Mouse (Mus musculus): ENCODE measurements around the gene Ric3. TPM values are rescaled to one million over a fixed set of nuclear protein-coding genes. Genes with fewer than 3 reads are reported as not detected.
A peak's percentile ranks its signal among the peaks of the same experiment; 100 is the strongest.
"Not testable (repeated sequence)": the region's sequence is repeated elsewhere in the genome, so short reads cannot be mapped to it uniquely, and the experiment has no call there.

The Ric3 gene
- total and polyA plus RNA-seq, 3 experiments, result 0.57 to 1.9 (median 1.1) TPM

- TF ChIP-seq POLR2A (IDR thresholded peaks at IDR 0.05; ENCODE audit: insufficient read depth, low read depth, low read length) (no peak), EP300 (IDR thresholded peaks at IDR 0.05; ENCODE audit: insufficient read depth, low read depth, low read length) (no peak), CTCF (IDR thresholded peaks at IDR 0.05) (no peak)
- 66% methylated on average over 4 of the region's 4 CpGs for WGBS
- H3K27ac ChIP-seq, result no peak overlapping the region
- DNase-seq, result no peak
- H3K4me3 ChIP-seq, result no peak overlapping the region
- no peaks in the 10 kb centered on the region for H3K79me2 ChIP-seq (replicated peaks; ENCODE audit: control insufficient read depth, insufficient read depth, low read length)
- intact Hi-C loops (cut with DNase I), result loop anchor here (5.0 kb wide), 1 partner anchor 121 kb away; no protein-coding TSS in a partner anchor
- no peaks in the 10 kb centered on the region for H3K27me3 ChIP-seq (ENCODE audit: control insufficient read depth, insufficient read depth, low read length)
- no peaks in the 10 kb centered on the region for H3K4me1 ChIP-seq (ENCODE audit: control insufficient read depth, insufficient read depth, low read length)
- no peak overlapping the region for H3K9ac ChIP-seq (ENCODE audit: low read depth, low read length)
- H3K36me3 ChIP-seq (ENCODE audit: control insufficient read depth, insufficient read depth, low read length), result no peaks in the 10 kb centered on the region
These were observed 13.5 kb upstream of the Ric3 start for GRCm38 (mm10) chr7:109096618-109097017.

- Histone ChIP-seq H3K79me2 (replicated peaks; ENCODE audit: control insufficient read depth, insufficient read depth, low read length) (no peaks in the 10 kb centered on the region), H3K4me1 (ENCODE audit: control insufficient read depth, insufficient read depth, low read length) (no peaks in the 10 kb centered on the region), H3K36me3 (ENCODE audit: control insufficient read depth, insufficient read depth, low read length) (no peaks in the 10 kb centered on the region), H3K9ac (ENCODE audit: low read depth, low read length) (no peak overlapping the region), H3K4me3 (no peak overlapping the region), H3K27ac (no peak overlapping the region), H3K27me3 (ENCODE audit: control insufficient read depth, insufficient read depth, low read length) (no peaks in the 10 kb centered on the region)
- no CpG with 5 or more reads among the region's 7 CpGs for WGBS
- intact Hi-C loops (cut with DNase I), result no loop called here
- TF ChIP-seq CTCF (IDR thresholded peaks at IDR 0.05) (no peak), EP300 (IDR thresholded peaks at IDR 0.05; ENCODE audit: insufficient read depth, low read depth, low read length) (no peak), POLR2A (IDR thresholded peaks at IDR 0.05; ENCODE audit: insufficient read depth, low read depth, low read length) (no peak)
- no peak for DNase-seq
These were observed 11.2 kb upstream of the Ric3 start for GRCm38 (mm10) chr7:109094294-109094693.

DNA sequence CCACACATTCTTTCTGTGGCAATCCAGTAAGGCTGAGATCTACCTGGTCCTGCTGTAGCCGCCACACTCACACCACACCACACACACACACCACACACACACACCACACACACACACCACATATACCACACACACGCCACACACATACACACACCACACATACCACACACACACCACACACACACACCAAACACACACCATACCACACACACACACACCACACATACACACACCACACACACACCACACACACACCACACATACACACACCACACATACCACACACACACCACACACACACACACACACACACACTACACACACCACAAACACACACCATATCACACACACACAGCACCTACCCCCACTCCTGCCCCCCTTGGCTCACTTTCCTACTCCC, 8.2 kb upstream of the Ric3 start:
- H3K36me3 ChIP-seq (ENCODE audit: control insufficient read depth, insufficient read depth, low read length); H3K4me1 ChIP-seq (ENCODE audit: control insufficient read depth, insufficient read depth, low read length); H3K79me2 ChIP-seq (replicated peaks; ENCODE audit: control insufficient read depth, insufficient read depth, low read length); intact Hi-C loops (cut with DNase I); H3K4me3 ChIP-seq; H3K27ac ChIP-seq; H3K27me3 ChIP-seq (ENCODE audit: control insufficient read depth, insufficient read depth, low read length); DNase-seq; H3K9ac ChIP-seq (ENCODE audit: low read depth, low read length): not testable (repeated sequence)
- no CpG with 5 or more reads among the region's 2 CpGs for WGBS

GRCm38 (mm10) chr7:109086946-109087345, 3.8 kb upstream of the Ric3 start:
- DNase-seq, result no peak
- Histone ChIP-seq H3K4me1 (ENCODE audit: control insufficient read depth, insufficient read depth, low read length) (no peaks in the 10 kb centered on the region), H3K27ac (no peak overlapping the region), H3K36me3 (ENCODE audit: control insufficient read depth, insufficient read depth, low read length) (no peaks in the 10 kb centered on the region), H3K9ac (ENCODE audit: low read depth, low read length) (no peak overlapping the region), H3K27me3 (ENCODE audit: control insufficient read depth, insufficient read depth, low read length) (peaks cover 4% of the 10 kb centered on the region), H3K79me2 (replicated peaks; ENCODE audit: control insufficient read depth, insufficient read depth, low read length) (no peaks in the 10 kb centered on the region), H3K4me3 (no peak overlapping the region)
- no peak for TF ChIP-seq CTCF (IDR thresholded peaks at IDR 0.05)
- TF ChIP-seq EP300 (IDR thresholded peaks at IDR 0.05; ENCODE audit: insufficient read depth, low read depth, low read length), result no peak
- no peak for TF ChIP-seq POLR2A (IDR thresholded peaks at IDR 0.05; ENCODE audit: insufficient read depth, low read depth, low read length)
- intact Hi-C loops (cut with DNase I), result no loop called here
- 11% methylated on average over 2 of the region's 2 CpGs for WGBS

GRCm38 (mm10) chr7:109083813-109084184, 668 bp upstream of the Ric3 start:
- Histone ChIP-seq H3K27me3 (ENCODE audit: control insufficient read depth, insufficient read depth, low read length) (peaks cover 4% of the 10 kb centered on the region), H3K36me3 (ENCODE audit: control insufficient read depth, insufficient read depth, low read length) (no peaks in the 10 kb centered on the region), H3K27ac (no peak overlapping the region), H3K4me3 (no peak overlapping the region), H3K4me1 (ENCODE audit: control insufficient read depth, insufficient read depth, low read length) (no peaks in the 10 kb centered on the region), H3K9ac (ENCODE audit: low read depth, low read length) (no peak overlapping the region), H3K79me2 (replicated peaks; ENCODE audit: control insufficient read depth, insufficient read depth, low read length) (no peaks in the 10 kb centered on the region)
- WGBS, result 68% methylated on average over 4 of the region's 4 CpGs
- no peak for TF ChIP-seq POLR2A (IDR thresholded peaks at IDR 0.05; ENCODE audit: insufficient read depth, low read depth, low read length)
- TF ChIP-seq EP300 (IDR thresholded peaks at IDR 0.05; ENCODE audit: insufficient read depth, low read depth, low read length), result no peak
- no peak for TF ChIP-seq CTCF (IDR thresholded peaks at IDR 0.05)
- intact Hi-C loops (cut with DNase I), result no loop called here
- DNase-seq, result no peak

DNA sequence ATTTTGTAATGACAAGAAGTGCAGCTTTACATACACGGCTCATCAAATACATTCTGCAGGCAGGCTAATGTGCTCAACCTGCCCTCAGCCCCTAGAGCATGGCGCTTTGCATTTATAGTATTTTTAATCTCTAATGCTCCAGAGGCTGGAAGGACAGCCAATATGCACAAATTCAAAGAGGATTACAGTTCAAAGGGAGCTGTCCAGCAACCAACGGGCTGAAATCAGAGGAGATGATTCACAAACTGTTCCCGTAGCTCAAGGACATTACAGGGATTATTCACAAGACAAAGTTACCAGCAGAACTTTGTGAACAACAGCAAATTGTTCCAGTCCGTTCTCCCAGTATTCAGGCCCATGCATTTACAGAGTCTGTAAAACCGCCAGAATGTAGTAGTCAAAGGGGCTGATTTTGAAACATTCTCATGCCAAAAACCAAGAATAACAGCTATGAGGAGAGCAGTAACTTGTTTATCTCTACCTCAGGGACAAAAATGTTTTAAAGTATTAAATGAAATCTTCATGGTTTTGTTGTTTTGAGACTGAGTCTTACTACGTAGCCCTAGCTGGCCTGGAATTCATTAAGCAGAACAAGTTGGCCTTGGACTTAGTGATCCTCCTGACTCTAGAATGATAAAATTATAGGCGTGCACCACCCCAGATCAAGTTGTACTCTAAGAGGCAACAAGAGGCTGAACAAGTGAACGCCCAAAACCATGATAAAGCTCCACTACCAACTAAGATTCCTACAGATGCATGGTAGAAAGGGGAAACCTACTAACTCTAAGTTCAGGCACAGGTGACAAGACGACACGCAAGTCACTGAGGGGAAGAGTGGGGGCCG, 640 bp downstream of the Ric3 start:
- Histone ChIP-seq H3K4me1 (ENCODE audit: control insufficient read depth, insufficient read depth, low read length) (no peaks in the 10 kb centered on the region), H3K36me3 (ENCODE audit: control insufficient read depth, insufficient read depth, low read length) (no peaks in the 10 kb centered on the region), H3K27ac (no peak overlapping the region), H3K27me3 (ENCODE audit: control insufficient read depth, insufficient read depth, low read length) (peaks cover 4% of the 10 kb centered on the region), H3K9ac (ENCODE audit: low read depth, low read length) (peak overlapping the region; percentile 56), H3K4me3 (peak overlapping the region; percentile 46), H3K79me2 (replicated peaks; ENCODE audit: control insufficient read depth, insufficient read depth, low read length) (no peaks in the 10 kb centered on the region)
- TF ChIP-seq EP300 (IDR thresholded peaks at IDR 0.05; ENCODE audit: insufficient read depth, low read depth, low read length), result no peak
- peak in 1 of 2 experiments; percentile 40 for DNase-seq
- WGBS, result 26% methylated on average over 12 of the region's 12 CpGs
- intact Hi-C loops (cut with DNase I), result no loop called here

Measured in heart, adult 2 months (tissue).